Mouse (Mus musculus) cerebellum, adult 2 months (tissue): ENCODE data around the gene Spata32.

Source experiments
- CTCF ChIP-seq: fragments of 200-500 bp; IDR thresholded peaks from 2 replicates; pipeline ENCODE4 v1.5.1; 2011; ENCODE audit warnings: low read depth, mild to moderate bottlenecking, control low read depth, low read length, moderate library complexity, borderline replicate concordance; ENCODE audit not compliant: insufficient read depth
- POLR2A ChIP-seq: fragments of 200-500 bp; IDR thresholded peaks from 2 replicates; pipeline ENCODE4 v1.6.1; 2011; ENCODE audit warnings: low read length, control low read depth, borderline replicate concordance; ENCODE audit not compliant: insufficient read depth

- TF ChIP-seq CTCF (no peak), POLR2A (no peak)
Measured at GRCm38 (mm10) chr11:103235702-103236101, 17.5 kb upstream of the Spata32 start.
